Mouse (Mus musculus) kidney, adult 2 months (tissue): ENCODE results near the gene Dbx1.

Experiments
- CTCF ChIP-seq: fragments of 200-500 bp; conservative IDR thresholded peaks from 2 replicates; pipeline ENCODE4 v1.5.1; 2011; ENCODE audit warnings: low read depth, mild to moderate bottlenecking, control low read depth, low read length, moderate library complexity, mixed read lengths; ENCODE audit not compliant: insufficient read depth, insufficient read length
- POLR2A ChIP-seq: fragments of 200-500 bp; IDR thresholded peaks from one replicate; pipeline ENCODE4 v1.6.1; 2011; ENCODE audit warnings: low read depth, low read length, control low read depth

- TF ChIP-seq CTCF (no peak), POLR2A (no peak)
Observed at GRCm38 (mm10) chr7:49640709-49641305, 4.2 kb upstream of the Dbx1 start.
